Mouse (Mus musculus): ENCODE measurements around the gene Adamtsl4. TPM values are rescaled to one million over a fixed set of nuclear protein-coding genes. Genes with fewer than 3 reads are reported as not detected.
"Not testable (repeated sequence)": the region's sequence is repeated elsewhere in the genome, so short reads cannot be mapped to it uniquely, and the experiment has no call there.

The Adamtsl4 gene
- polyA plus RNA-seq, 1 experiment from 2014 or later: 1.0 TPM

GRCm38 (mm10) chr3:95655437-95655836 is 32.3 kb downstream of the Adamtsl4 start:
- no peak for ATAC-seq
- no peaks in the 10 kb centered on the region for H3K27me3 ChIP-seq (ENCODE audit: control insufficient read depth, insufficient read depth, low read depth, low read length)
- WGBS: 88% methylated on average over 5 of the region's 5 CpGs
- no peak overlapping the region for H3K4me2 ChIP-seq (ENCODE audit: low read length)
- H3K27ac ChIP-seq (ENCODE audit: low read length): no peak overlapping the region
- H3K4me1 ChIP-seq (ENCODE audit: control insufficient read depth, insufficient read depth, low read length): peaks cover 8% of the 10 kb centered on the region
- H3K4me3 ChIP-seq (ENCODE audit: low read depth, low read length): no peak overlapping the region
- H3K9me3 ChIP-seq (replicated peaks; ENCODE audit: control insufficient read depth, low read length, poor library complexity, severe bottlenecking): no peaks in the 10 kb centered on the region
- H3K9ac ChIP-seq (ENCODE audit: low read depth, low read length): no peak overlapping the region
- H3K36me3 ChIP-seq (ENCODE audit: control insufficient read depth, insufficient read depth, low read length): no peaks in the 10 kb centered on the region

GRCm38 (mm10) chr3:95654371-95654770 is 33.3 kb downstream of the Adamtsl4 start:
- H3K4me2 ChIP-seq (ENCODE audit: low read length); ATAC-seq; H3K36me3 ChIP-seq (ENCODE audit: control insufficient read depth, insufficient read depth, low read length); H3K4me1 ChIP-seq (ENCODE audit: control insufficient read depth, insufficient read depth, low read length); H3K9ac ChIP-seq (ENCODE audit: low read depth, low read length); H3K27me3 ChIP-seq (ENCODE audit: control insufficient read depth, insufficient read depth, low read depth, low read length); H3K4me3 ChIP-seq (ENCODE audit: low read depth, low read length); H3K9me3 ChIP-seq (replicated peaks; ENCODE audit: control insufficient read depth, low read length, poor library complexity, severe bottlenecking); H3K27ac ChIP-seq (ENCODE audit: low read length): not testable (repeated sequence)
- WGBS: 89% methylated on average over 3 of the region's 3 CpGs

- H3K4me3 ChIP-seq (ENCODE audit: low read depth, low read length): no peak overlapping the region
- no peak overlapping the region for H3K27ac ChIP-seq (ENCODE audit: low read length)
- no peaks in the 10 kb centered on the region for H3K27me3 ChIP-seq (ENCODE audit: control insufficient read depth, insufficient read depth, low read depth, low read length)
- 16% methylated on average over 11 of the region's 11 CpGs for WGBS
- H3K9me3 ChIP-seq (replicated peaks; ENCODE audit: control insufficient read depth, low read length, poor library complexity, severe bottlenecking): no peaks in the 10 kb centered on the region
- H3K9ac ChIP-seq (ENCODE audit: low read depth, low read length): no peak overlapping the region
- no peak for ATAC-seq
- no peaks in the 10 kb centered on the region for H3K36me3 ChIP-seq (ENCODE audit: control insufficient read depth, insufficient read depth, low read length)
- H3K4me2 ChIP-seq (ENCODE audit: low read length): no peak overlapping the region
- peaks cover 5% of the 10 kb centered on the region; the same call in 1 of the 2 replicates for H3K4me1 ChIP-seq (ENCODE audit: control insufficient read depth, insufficient read depth, low read length)
Measured at GRCm38 (mm10) chr3:95653473-95654034, 34.2 kb downstream of the Adamtsl4 start.

GRCm38 (mm10) chr3:95652871-95653270 is 34.8 kb downstream of the Adamtsl4 start:
- no peak overlapping the region for H3K4me2 ChIP-seq (ENCODE audit: low read length)
- WGBS: 23% methylated on average over 6 of the region's 6 CpGs
- peaks cover 2% of the 10 kb centered on the region; the same call in 1 of the 2 replicates for H3K4me1 ChIP-seq (ENCODE audit: control insufficient read depth, insufficient read depth, low read length)
- no peak for ATAC-seq
- H3K36me3 ChIP-seq (ENCODE audit: control insufficient read depth, insufficient read depth, low read length): no peaks in the 10 kb centered on the region
- H3K27me3 ChIP-seq (ENCODE audit: control insufficient read depth, insufficient read depth, low read depth, low read length): no peaks in the 10 kb centered on the region
- H3K9ac ChIP-seq (ENCODE audit: low read depth, low read length): no peak overlapping the region
- no peaks in the 10 kb centered on the region for H3K9me3 ChIP-seq (replicated peaks; ENCODE audit: control insufficient read depth, low read length, poor library complexity, severe bottlenecking)
- no peak overlapping the region for H3K27ac ChIP-seq (ENCODE audit: low read length)
- no peak overlapping the region for H3K4me3 ChIP-seq (ENCODE audit: low read depth, low read length)

GRCm38 (mm10) chr3:95652204-95652811 is 35.4 kb downstream of the Adamtsl4 start:
- H3K9ac ChIP-seq (ENCODE audit: low read depth, low read length): no peak overlapping the region
- H3K4me2 ChIP-seq (ENCODE audit: low read length): no peak overlapping the region
- H3K27ac ChIP-seq (ENCODE audit: low read length): no peak overlapping the region
- H3K4me1 ChIP-seq (ENCODE audit: control insufficient read depth, insufficient read depth, low read length): no peaks in the 10 kb centered on the region; the same call in 1 of the 2 replicates
- H3K9me3 ChIP-seq (replicated peaks; ENCODE audit: control insufficient read depth, low read length, poor library complexity, severe bottlenecking): no peaks in the 10 kb centered on the region
- no peak overlapping the region for H3K4me3 ChIP-seq (ENCODE audit: low read depth, low read length)
- ATAC-seq: no peak
- WGBS: 65% methylated on average over 7 of the region's 7 CpGs
- no peaks in the 10 kb centered on the region for H3K36me3 ChIP-seq (ENCODE audit: control insufficient read depth, insufficient read depth, low read length)
- H3K27me3 ChIP-seq (ENCODE audit: control insufficient read depth, insufficient read depth, low read depth, low read length): no peaks in the 10 kb centered on the region

- H3K27ac ChIP-seq (ENCODE audit: low read length): no peak overlapping the region
- no peak overlapping the region for H3K4me3 ChIP-seq (ENCODE audit: low read depth, low read length)
- H3K36me3 ChIP-seq (ENCODE audit: control insufficient read depth, insufficient read depth, low read length): no peaks in the 10 kb centered on the region
- H3K9ac ChIP-seq (ENCODE audit: low read depth, low read length): no peak overlapping the region
- no peaks in the 10 kb centered on the region for H3K27me3 ChIP-seq (ENCODE audit: control insufficient read depth, insufficient read depth, low read depth, low read length)
- WGBS: 89% methylated on average over 16 of the region's 16 CpGs
- H3K4me2 ChIP-seq (ENCODE audit: low read length): no peak overlapping the region
- H3K9me3 ChIP-seq (replicated peaks; ENCODE audit: control insufficient read depth, low read length, poor library complexity, severe bottlenecking): no peaks in the 10 kb centered on the region
- no peak for ATAC-seq
- no peaks in the 10 kb centered on the region; the same call in 1 of the 2 replicates for H3K4me1 ChIP-seq (ENCODE audit: control insufficient read depth, insufficient read depth, low read length)
Measured at GRCm38 (mm10) chr3:95651391-95652203, 36.1 kb downstream of the Adamtsl4 start.

DNA sequence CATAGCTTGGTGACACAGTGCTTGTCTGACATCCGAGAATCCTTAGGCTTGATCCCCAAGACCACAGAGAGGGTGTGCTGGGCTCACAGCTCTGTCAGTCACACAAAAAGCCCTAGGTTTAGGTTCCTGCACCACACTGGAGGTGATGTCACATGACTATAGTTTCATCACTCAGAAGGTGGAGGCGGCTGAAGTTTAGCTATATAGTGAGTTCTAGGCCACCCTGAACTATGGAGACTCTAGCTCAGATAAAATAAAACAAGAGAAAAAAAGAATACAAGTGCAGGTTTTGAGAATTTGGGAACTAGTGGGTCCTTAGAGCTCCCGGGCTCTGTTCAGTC is 36.7 kb downstream of the Adamtsl4 start:
- Histone ChIP-seq H3K27me3 (ENCODE audit: control insufficient read depth, insufficient read depth, low read depth, low read length) (no peaks in the 10 kb centered on the region), H3K4me2 (ENCODE audit: low read length) (no peak overlapping the region), H3K9ac (ENCODE audit: low read depth, low read length) (no peak overlapping the region), H3K36me3 (ENCODE audit: control insufficient read depth, insufficient read depth, low read length) (no peaks in the 10 kb centered on the region), H3K4me1 (ENCODE audit: control insufficient read depth, insufficient read depth, low read length) (no peaks in the 10 kb centered on the region; the same call in 1 of the 2 replicates), H3K4me3 (ENCODE audit: low read depth, low read length) (no peak overlapping the region), H3K27ac (ENCODE audit: low read length) (no peak overlapping the region), H3K9me3 (replicated peaks; ENCODE audit: control insufficient read depth, low read length, poor library complexity, severe bottlenecking) (no peaks in the 10 kb centered on the region)
- WGBS: 94% methylated on average over 3 of the region's 3 CpGs
- ATAC-seq: no peak

DNA sequence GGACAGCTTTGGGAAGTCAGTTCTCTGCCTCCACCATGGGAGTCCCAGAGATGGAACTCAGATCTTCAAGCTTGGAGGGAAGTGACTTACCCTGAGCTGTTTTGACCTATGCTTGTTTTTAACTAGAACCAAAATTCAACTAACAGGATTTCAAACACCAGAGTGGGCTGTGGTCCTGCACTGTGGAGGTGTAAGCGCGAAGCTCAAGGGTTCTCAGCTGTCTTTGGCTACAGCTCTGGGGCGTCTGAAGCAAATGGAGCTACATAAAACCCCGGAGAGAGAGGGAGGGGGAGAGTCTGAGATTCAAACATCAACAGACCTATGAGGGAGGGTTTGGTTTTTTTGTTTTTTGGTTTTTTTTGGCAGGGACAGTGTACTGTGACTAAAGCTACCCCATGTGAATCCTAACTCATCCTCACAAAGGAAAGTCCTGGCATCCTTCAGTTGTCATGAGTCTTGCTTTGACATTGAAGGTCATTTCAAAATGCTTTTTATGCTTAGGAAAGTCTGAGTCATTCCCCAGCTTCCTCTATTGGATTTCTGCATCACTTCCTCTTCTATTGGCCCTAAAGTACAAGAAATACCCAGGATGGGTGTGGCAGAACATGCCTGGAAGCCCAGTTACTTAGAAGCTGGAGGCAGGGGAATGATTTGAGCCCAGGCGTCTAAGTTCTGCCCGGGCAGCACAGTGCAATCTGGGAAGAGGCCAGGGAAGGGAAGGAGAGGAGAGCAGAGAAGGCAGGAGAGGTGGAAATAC is 37.3 kb downstream of the Adamtsl4 start:
- no peaks in the 10 kb centered on the region for H3K9me3 ChIP-seq (replicated peaks; ENCODE audit: control insufficient read depth, low read length, poor library complexity, severe bottlenecking)
- no peak overlapping the region for H3K4me3 ChIP-seq (ENCODE audit: low read depth, low read length)
- H3K36me3 ChIP-seq (ENCODE audit: control insufficient read depth, insufficient read depth, low read length): no peaks in the 10 kb centered on the region
- no peak overlapping the region for H3K27ac ChIP-seq (ENCODE audit: low read length)
- no peak for ATAC-seq
- no peaks in the 10 kb centered on the region for H3K27me3 ChIP-seq (ENCODE audit: control insufficient read depth, insufficient read depth, low read depth, low read length)
- H3K4me2 ChIP-seq (ENCODE audit: low read length): no peak overlapping the region
- H3K9ac ChIP-seq (ENCODE audit: low read depth, low read length): no peak overlapping the region
- H3K4me1 ChIP-seq (ENCODE audit: control insufficient read depth, insufficient read depth, low read length): no peaks in the 10 kb centered on the region; the same call in 1 of the 2 replicates
- WGBS: 84% methylated on average over 6 of the region's 6 CpGs

Measured in midbrain, embryonic 16.5 days (tissue).